Comparison of ENCODE assay signal across 8 mouse cellular contexts in genomic region chr8:50915876-50916732, GRCm38 (mm10).
DNase-seq lines count a peak whose midpoint lies in the region; ATAC-seq and TF ChIP-seq lines count a peak whose summit lies in the region.

No protein-coding gene starts in this region.

- under 1% methylated on average over 51 of the region's 56 CpGs for WGBS in heart, adult 2 months
- under 1% methylated on average over 49 of the region's 56 CpGs for WGBS in intestine, embryonic 16.5 days
- WGBS in liver, embryonic 14.5 days (ENCODE audit: insufficient replicate concordance) = under 1% methylated on average over 54 of the region's 56 CpGs

- peaks cover 3% of the 10 kb centered on the region for H3K27me3 ChIP-seq in heart, adult 2 months (ENCODE audit: control insufficient read depth, insufficient read depth, low read length)
- peaks cover 15% of the 10 kb centered on the region for H3K27me3 ChIP-seq in intestine, embryonic 16.5 days (replicated peaks; ENCODE audit: control insufficient read depth, insufficient read depth, low read length)
- H3K27me3 ChIP-seq in liver, embryonic 14.5 days (ENCODE audit: control insufficient read depth, insufficient read depth, low read length) = peaks cover 18% of the 10 kb centered on the region

- no peak overlapping the region for H3K27ac ChIP-seq in heart, adult 2 months
- no peak overlapping the region for H3K27ac ChIP-seq in intestine, embryonic 16.5 days (ENCODE audit: low read length)
- H3K27ac ChIP-seq in liver, embryonic 14.5 days = no peak overlapping the region

- ATAC-seq in intestine, embryonic 16.5 days = peak; percentile 71
- no peak for ATAC-seq in liver, embryonic 14.5 days (ENCODE audit: insufficient read depth)

- no peaks in the 10 kb centered on the region for H3K4me1 ChIP-seq in heart, adult 2 months (ENCODE audit: control insufficient read depth, insufficient read depth, low read length)
- peaks cover 3% of the 10 kb centered on the region; the same call in 1 of the 2 replicates for H3K4me1 ChIP-seq in intestine, embryonic 16.5 days (ENCODE audit: control insufficient read depth, insufficient read depth, low read length)
- H3K4me1 ChIP-seq in liver, embryonic 14.5 days (replicated peaks; ENCODE audit: control insufficient read depth in 2 of 2, insufficient read depth in 2 of 2, low read length in 1 of 2) = no peaks in the 10 kb centered on the region

- H3K4me3 ChIP-seq in heart, adult 2 months = no peak overlapping the region
- H3K4me3 ChIP-seq in intestine, embryonic 16.5 days (ENCODE audit: low read length) = peak overlapping the region; percentile 56
- H3K4me3 ChIP-seq in liver, embryonic 14.5 days (ENCODE audit: insufficient read depth in 1 of 2, low read depth in 2 of 2, low read length in 2 of 2) = peak overlapping the region; percentile 15 to 16; a peak in 3 of 4 replicates

- no peak for TF ChIP-seq CTCF in heart, adult 2 months (IDR thresholded peaks at IDR 0.05)
- no peak for TF ChIP-seq CTCF in liver, embryonic 14.5 days (IDR thresholded peaks at IDR 0.05; ENCODE audit: low read depth)

- peak; percentile 13 to 29 for DNase-seq in heart, adult 2 months
- DNase-seq in heart, postnatal 25 days (ENCODE audit: low spot score) = no peak
- DNase-seq in cerebellum, adult 9-10 months = peak; percentile 48
- peak; percentile 2 to 63 for DNase-seq in frontal cortex, adult 2 months (ENCODE audit: extremely low spot score in 1 of 2, low spot score in 1 of 2)
- no peak for DNase-seq in liver, embryonic 14.5 days (ENCODE audit: low read depth in 3 of 3, low spot score in 3 of 3)
- peak; percentile 56 for DNase-seq in right cerebral cortex, postnatal 25 days
- no peak for DNase-seq in urinary bladder, postnatal 10 days (ENCODE audit: low spot score)

- no peak for TF ChIP-seq POLR2A in heart, adult 2 months (IDR thresholded peaks at IDR 0.05; ENCODE audit: insufficient read depth, low read depth, low read length)

- H3K79me2 ChIP-seq in heart, adult 2 months (replicated peaks; ENCODE audit: control insufficient read depth, insufficient read depth, low read length) = no peaks in the 10 kb centered on the region

- H3K9ac ChIP-seq in heart, adult 2 months (ENCODE audit: low read depth, low read length) = no peak overlapping the region
- H3K9ac ChIP-seq in intestine, embryonic 16.5 days (ENCODE audit: low read depth, low read length) = peak overlapping the region; percentile 55; the same call in 1 of the 2 replicates
- H3K9ac ChIP-seq in liver, embryonic 14.5 days (replicated peaks) = no peak overlapping the region

- H3K36me3 ChIP-seq in heart, adult 2 months (ENCODE audit: control insufficient read depth, insufficient read depth, low read length) = no peaks in the 10 kb centered on the region
- H3K36me3 ChIP-seq in intestine, embryonic 16.5 days (ENCODE audit: control insufficient read depth, insufficient read depth, low read length) = no peaks in the 10 kb centered on the region
- no peaks in the 10 kb centered on the region for H3K36me3 ChIP-seq in liver, embryonic 14.5 days (replicated peaks; ENCODE audit: control insufficient read depth, insufficient read depth, low read depth)

- TF ChIP-seq EP300 in heart, adult 2 months (IDR thresholded peaks at IDR 0.05; ENCODE audit: insufficient read depth, low read depth, low read length) = no peak
- TF ChIP-seq EP300 in liver, embryonic 14.5 days (IDR thresholded peaks at IDR 0.05; ENCODE audit: low read depth) = no peak

- intact Hi-C loops in heart, adult 2 months (cut with DNase I) = no loop called here
- intact Hi-C loops in heart, postnatal 25 days (cut with DNase I) = no loop called here

- H3K4me2 ChIP-seq in intestine, embryonic 16.5 days (ENCODE audit: low read depth, low read length) = peak overlapping the region; percentile 96
- peak overlapping the region; percentile 50 for H3K4me2 ChIP-seq in liver, embryonic 14.5 days (ENCODE audit: low read depth)

- no peaks in the 10 kb centered on the region for H3K9me3 ChIP-seq in intestine, embryonic 16.5 days (ENCODE audit: control insufficient read depth, low read length)
- H3K9me3 ChIP-seq in liver, embryonic 14.5 days (ENCODE audit: control insufficient read depth, low read length) = no peaks in the 10 kb centered on the region

Comparison
In these comparisons a context has a peak if more than half of its experiments do, and no peak if none do; other contexts are left out.
1. DNase-seq: peak in heart, adult 2 months (2 of 2), cerebellum, adult 9-10 months (single experiment), frontal cortex, adult 2 months (2 of 2) and right cerebral cortex, postnatal 25 days (single experiment); none in heart, postnatal 25 days (single experiment), liver, embryonic 14.5 days (0 of 3) and urinary bladder, postnatal 10 days (single experiment).